Mouse (Mus musculus): ENCODE measurements around the gene Blvra.
A peak's percentile ranks its signal among the peaks of the same experiment; 100 is the strongest.
"Not testable (repeated sequence)": the region's sequence is repeated elsewhere in the genome, so short reads cannot be mapped to it uniquely, and the experiment has no call there.

Gene Blvra

DNA sequence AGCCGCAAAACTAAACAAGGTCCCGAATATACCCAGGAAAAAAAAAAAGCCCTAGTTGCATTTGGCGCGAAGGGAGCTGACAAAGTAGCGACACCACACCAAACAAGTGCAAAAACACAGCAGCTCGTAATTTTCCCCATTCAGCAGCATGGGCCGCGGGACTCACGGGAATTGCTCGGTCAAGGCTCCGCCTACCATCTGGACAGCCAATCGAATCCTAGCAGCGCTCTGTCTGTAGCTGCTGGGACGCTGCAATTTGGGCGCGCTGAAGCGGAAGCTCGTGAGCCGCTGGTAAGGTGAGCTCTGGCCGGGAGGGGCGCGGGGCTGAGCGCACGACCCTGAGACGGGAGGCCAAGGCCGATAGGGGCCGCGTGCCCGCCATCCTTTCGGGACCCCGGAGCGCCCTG lies at the start of gene Blvra:
Blvra (plus strand) TSS at position 231 of the 407 bp plus-strand sequence.
- peak; percentile 88 for DNase-seq (ENCODE audit: low spot score)

GRCm38 (mm10) chr2:127035006-127035605 lies 35.4 kb upstream of the Blvra start:
- peak; percentile 22 for DNase-seq (ENCODE audit: low spot score)

DNA sequence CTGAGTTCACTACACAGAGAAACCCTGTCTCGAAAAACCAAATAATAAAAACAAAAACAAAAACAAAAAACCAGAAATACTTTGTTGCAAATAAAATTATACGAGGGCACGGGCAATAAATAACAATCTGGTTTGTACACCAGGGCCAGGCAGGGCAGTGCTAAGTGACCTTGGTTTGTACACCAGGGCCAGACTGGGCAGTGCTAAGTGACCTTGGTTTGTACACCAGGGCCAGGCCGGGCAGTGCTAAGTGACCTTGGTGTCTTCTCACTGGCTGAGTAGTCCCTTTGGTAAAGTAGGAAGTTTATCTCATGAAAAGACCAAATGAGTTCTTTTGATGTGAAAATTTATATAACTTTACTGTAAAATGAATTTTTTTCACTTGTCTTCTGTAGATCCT lies 33.2 kb upstream of the Blvra start:
- DNase-seq (ENCODE audit: low spot score): peak; percentile 59

DNA sequence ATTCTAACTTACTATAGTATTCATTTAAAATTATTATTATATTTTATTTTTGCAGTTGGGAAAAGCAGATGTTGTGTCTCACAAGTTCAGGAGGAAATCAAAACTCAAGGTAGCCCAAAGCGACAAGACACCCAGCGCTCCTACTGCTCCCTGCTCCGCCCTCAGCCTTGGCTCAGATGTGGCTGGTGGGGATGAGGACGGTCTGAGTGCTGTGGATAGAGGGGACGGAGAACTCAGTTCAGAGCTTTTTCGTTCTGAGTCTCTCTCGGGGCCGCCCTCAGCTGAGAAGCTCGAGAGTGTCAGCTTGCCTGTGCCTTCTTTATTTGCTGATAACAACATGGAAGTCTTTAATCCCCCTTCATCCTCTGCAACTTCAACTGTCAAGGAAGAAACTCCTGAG lies 9.0 kb upstream of the Blvra start:
- no peak for DNase-seq (ENCODE audit: low spot score)

DNA sequence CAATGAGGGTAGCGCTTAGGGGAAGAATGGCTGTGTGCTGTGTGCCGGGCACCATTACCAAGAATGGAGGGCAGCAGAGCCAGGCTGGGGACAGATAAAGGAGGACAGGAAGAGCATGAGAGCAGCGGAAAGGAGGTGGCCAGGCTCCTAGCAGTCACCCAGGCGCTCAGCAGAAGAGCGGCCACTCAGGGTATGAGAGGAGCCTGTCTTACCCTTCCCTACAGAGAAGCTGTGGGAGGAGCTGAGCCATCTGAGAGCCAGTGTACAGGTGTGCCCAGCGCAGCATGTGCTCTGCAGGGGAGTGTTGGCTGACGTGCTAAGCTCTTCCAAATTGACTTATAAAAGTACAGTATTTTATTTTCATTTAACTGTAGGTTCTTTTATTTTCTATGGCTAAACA lies 1.7 kb upstream of the Blvra start:
- no peak for DNase-seq (ENCODE audit: low spot score)

DNA sequence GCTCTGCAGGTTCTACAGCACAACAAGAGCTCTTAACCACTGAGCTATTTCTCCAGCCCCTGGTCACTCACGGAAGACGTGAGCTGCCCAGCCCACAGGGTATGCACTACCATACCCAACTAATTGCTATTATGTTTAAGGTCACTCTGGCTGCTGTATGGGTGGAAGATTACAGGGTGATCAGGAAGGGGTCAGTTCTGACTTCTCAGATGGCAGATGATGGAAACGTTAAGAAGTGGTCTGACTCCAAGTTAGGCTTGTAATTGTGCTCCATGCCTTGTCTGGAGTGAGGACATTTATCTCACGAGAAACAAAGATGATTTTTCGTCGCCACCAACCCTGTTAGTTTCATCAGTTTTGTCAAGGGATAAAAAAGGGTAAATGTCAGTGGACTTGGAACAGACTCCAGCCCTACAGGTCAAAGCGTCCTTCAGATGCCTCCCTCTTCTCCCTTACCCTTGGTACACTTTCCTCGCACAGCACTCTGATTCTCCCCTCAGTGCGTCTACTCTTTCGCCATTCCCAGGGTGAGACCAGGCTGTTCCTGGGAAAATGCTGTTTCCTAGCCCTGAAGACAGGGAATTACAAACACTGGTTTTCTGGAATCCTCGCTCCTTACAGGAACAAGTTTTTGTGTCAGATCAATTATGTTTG lies 557 bp upstream of the Blvra start:
- no peak for DNase-seq (ENCODE audit: low spot score)

DNA sequence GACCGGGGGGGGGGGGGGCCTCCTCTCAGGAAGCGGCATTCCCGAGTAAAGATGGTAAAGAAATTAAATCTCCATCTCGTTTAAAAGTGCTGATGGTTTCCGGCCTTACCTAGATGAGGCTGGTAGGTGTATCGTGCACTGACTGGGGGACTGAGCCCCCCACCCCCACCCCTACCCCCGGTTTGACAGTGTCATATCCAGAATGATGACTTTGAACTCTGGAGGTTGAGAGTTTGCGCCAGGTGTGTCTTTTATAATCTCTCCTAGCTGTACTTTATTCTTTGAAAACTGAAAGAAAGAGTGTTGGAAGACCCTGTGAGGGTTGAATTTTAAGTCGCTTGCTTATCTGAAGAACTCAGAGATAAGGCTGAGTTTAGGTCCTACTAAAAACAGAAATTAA lies 414 bp downstream of the Blvra start:
- DNase-seq (ENCODE audit: low spot score): no peak

- no peak for DNase-seq (ENCODE audit: low spot score)
These were observed 3.7 kb downstream of the Blvra start for GRCm38 (mm10) chr2:127074116-127074515.

DNA sequence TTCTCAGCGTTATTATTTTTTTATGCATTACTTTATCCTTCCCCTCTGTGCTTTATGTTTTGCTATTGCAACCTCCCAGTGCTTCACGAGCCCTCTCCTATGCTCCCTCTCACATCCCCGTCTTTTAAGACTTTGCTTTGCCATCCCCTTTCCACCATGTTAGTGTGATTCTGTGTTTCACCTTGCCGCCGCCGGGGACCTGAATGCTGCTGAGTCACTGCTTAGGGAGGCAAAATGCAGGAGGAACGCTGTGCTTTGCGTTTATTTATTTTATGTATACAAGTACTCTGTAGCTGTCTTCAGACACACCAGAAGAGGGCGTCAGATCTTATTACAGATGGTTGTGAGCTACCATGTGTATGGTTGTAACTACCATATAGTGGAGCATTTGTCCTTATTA lies 7.1 kb downstream of the Blvra start:
- DNase-seq (ENCODE audit: low spot score): no peak

GRCm38 (mm10) chr2:127079066-127079465 lies 8.6 kb downstream of the Blvra start:
- not testable (repeated sequence) for DNase-seq (ENCODE audit: low spot score)

DNA sequence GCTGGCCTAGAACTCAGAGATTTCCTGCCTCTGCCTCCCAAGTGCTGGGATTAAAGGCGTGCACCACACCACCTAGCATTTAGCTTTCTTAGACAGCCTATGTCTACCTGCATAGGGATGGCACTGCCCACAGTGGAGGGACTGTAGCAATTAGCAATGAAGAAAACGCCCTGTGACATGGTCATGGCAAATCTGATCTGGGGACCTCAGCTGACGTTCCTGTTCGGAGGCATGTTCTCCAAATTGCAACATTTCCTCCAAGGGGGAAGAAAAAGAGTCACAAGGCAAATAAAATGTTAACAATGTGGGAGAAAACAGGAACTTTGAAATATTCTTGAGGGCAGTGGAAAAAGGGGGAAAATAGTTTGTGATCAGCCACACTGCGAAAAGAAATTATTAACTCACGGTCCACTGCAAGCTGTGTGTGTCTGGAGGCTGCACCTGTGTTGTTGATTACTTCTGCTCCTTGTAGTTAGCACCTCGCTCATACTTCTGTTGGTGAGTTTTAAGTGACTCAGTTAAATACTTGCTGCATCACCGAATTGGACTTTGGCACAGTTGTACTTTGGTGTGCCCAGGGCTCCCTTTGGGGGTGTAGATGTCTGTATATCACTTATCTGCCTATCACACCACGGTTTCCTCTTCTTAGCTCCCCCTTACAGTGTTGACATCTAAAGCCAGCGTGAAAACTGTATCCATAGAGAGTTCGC lies 9.6 kb downstream of the Blvra start:
- DNase-seq (ENCODE audit: low spot score): no peak

DNA sequence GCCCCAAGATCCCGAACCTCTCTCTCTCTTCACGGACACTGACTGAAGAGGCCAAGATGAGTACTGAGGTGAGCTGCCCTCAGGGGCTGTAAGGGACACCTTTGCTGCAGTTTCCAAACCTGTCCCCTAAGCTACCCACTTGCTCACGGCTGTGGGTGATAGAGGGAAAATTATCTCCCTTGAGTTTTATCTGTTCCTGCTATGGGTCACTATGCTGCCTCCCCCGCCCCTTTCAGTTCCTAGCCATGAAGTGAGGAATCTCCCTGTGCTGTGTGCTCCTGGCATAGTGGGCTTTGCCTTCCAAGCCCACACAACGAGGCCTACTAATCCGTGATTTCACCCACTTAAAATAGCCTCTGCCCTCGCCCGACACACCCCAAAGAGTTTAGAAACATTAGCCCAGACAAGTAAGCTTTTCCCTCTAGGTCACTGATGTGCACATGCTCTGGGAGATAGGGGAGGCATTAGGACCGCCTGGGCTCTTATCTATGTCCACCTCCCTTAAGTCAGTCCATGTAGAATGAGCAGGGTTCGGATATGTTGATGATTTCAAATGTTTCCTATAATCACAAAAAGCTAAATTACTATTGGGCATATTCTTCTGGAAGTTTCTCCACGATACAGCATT lies 10.2 kb downstream of the Blvra start:
- DNase-seq (ENCODE audit: low spot score): no peak

DNA sequence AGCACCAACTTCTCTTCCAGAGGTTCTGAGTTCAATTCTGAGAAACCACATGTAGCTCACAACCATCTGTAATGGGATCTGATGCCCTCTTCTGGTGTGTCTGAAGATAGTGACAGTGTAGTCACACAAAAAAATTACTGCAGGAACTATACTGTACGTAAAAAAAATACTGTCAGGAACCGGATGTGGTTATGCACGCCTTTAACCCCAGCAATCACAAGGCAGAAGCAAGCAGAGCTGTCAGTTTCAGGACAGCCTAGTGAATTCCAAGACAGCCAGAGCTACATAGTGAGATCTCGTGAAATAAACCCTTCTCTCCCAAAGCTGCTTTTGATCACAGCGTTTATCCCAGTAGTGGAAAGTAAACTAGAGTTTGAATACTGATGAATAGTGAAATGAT lies 15.8 kb downstream of the Blvra start:
- DNase-seq (ENCODE audit: low spot score): no peak

GRCm38 (mm10) chr2:127090151-127090550 lies 19.7 kb downstream of the Blvra start:
- not testable (repeated sequence) for DNase-seq (ENCODE audit: low spot score)

DNA sequence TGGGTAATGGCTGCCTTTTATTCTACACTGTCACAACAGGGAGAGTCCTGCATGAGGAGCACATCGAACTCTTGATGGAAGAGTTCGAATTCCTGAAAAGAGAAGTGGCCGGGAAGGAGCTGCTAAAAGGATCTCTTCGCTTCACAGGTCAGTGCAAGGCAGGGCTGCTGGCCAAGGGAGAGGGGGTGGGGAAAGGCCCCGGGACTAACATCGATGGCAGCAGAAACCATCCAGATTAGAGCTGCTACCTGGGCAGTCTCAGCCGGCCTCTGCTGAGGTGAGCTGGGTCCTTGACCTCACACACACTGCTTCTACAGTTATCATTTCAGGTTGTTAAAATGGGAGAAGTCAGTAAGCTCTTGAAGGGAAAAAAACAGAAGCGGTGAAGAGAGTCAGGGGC lies 21.5 kb downstream of the Blvra start:
- no peak for DNase-seq (ENCODE audit: low spot score)

DNA sequence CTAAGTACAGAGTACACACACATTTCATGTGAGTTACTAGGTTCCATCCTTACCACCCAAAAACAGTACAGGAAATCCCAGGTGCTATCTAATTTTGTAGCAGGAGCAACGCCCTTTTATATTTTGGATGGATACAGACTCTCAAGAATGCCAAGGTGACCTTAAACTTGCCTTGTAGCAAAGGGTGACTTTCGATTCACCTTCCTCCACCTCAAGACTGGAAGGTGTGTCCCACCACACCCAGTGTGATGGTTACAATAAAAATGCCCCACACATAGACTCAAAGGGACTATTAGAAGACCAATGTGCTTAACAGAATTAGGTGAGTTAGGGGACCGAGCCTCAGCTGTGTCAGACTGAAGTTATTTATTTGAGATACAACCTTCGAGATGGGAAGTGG lies 38.5 kb downstream of the Blvra start:
- DNase-seq (ENCODE audit: low spot score): no peak

GRCm38 (mm10) chr2:127121591-127122235 lies 51.2 kb downstream of the Blvra start:
- DNase-seq (ENCODE audit: low spot score): no peak

DNA sequence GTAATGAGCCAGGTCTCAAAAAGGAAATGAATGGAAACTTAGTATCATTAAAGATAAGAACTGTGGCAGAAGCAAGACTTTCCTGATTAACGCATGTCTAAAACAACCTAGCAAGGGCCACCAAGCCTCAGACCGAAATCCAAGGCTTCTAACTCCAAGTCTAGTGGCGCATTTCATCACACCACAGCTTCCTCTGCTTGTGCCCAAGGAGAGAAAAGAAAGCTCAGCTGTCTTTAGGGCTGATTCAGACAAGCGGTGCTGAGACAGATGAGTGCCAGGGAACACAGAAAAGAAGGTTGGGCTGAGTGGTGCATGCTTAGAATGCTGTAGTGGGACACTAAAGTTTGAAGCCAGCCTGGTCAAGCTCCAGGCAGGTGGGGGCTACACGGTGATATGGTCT lies 58.5 kb downstream of the Blvra start:
- DNase-seq (ENCODE audit: low spot score): no peak

DNA sequence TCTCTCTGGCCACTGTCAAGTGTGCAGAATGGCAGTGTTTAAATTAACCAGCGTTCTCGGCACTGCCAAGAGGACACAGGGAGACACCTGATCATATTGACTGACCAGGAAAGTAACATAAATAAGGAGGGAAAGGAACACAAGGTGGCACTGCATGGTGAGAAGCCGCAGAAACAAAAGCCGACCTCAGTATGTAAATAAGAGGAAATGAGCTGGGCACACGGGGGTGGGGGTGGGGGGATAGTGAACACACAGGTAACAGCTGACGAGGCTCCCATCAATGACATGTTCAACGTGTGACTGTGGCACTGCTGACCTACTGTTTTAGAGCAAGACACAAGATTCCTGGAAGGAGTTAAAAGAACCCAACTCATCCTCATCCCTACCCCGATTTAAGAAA lies 60.9 kb downstream of the Blvra start:
- DNase-seq (ENCODE audit: low spot score): no peak

- DNase-seq (ENCODE audit: low spot score): peak; percentile 99
These were observed 63.4 kb downstream of the Blvra start, which contains the start of gene Ncaph for GRCm38 (mm10) chr2:127133621-127134461. Gene Ncaph (minus strand): TSS chr2:127133954.

DNA sequence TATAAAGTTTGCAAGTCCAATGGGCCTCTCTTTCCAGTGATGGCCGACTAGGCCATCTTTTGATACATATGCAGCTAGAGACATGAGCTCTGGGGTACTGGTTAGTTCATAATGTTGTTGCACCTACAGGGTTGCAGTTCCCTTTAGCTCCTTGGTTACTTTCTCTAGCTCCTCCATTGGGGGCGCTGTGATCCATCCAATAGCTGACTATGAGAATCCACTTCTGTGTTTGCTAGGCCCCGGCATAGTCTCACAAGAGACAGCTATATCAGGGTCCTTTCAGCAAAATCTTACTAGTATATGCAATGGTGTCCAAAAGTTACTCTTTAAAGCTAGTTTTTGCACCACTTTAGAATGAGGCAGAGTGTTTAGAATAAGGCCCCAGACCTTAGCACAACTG lies 64.8 kb downstream of the Blvra start:
- not testable (repeated sequence) for DNase-seq (ENCODE audit: low spot score)

All from testis, postnatal 10 days (tissue).